Mouse (Mus musculus) fibroblast of lung, adult 2 months (primary cell): Measurements from ENCODE around the gene Hnrnpab.

Experiments
- DNase-seq: peaks from one replicate; pipeline ENCODE4 v3.0.0-alpha.2; 2011; ENCODE audit warnings: low read depth

Hnrnpab gene

DNA sequence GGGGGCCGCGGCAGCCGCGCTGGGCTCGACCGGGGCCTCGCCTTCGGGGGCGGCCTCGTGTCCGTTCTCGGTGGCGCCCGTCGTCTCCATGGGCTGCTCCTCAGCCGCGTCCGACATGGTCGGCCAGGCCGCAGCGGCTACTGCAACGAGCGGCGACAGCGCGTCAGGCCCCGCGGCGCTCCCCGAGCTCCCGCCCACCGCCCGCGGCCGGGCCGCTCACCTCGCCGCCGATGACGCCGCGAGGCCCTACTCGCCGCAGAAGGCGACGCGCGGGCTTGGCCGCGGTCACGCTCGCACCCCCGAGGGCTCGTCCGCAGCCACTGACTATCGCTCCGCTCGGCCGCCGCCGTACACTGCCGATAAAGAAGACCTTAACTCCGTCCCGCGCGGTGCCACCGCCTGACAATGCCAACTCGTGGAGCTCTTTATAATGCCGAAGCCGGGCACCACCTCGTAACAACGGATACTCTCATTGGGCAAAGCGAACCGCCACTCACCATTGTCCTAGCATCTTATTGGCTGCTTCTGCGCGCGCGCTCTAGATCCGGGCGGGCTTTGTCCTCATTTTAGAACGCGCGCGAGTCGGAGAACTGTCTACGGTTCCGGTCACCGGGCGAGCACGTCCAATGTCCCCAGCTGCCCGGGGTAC is at the start of gene Hnrnpab:
Gene Hnrnpab (minus strand): TSS at position 401 of the 649 bp plus-strand sequence.
- DNase-seq = peak; percentile 83

DNA sequence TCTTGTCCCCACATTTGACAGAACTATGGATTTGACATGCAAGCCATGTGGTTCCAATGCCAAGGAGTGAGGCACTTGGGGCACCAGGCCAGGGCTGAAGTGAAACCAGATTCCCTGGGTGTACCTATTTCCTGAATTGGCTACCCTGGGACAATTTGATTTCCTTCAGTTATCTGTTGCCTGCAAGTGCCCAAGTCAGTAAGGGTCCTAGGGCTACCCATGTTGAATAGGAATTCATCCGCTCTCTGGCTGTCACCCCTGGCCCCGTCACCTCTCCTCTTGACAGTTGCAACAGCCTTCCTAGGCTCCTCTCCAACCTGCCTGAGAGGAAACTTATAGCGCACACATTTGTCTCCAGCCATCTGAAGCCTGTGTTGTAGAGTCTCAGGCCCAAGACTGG is 48.2 kb upstream of the Hnrnpab start:
- no peak for DNase-seq

DNA sequence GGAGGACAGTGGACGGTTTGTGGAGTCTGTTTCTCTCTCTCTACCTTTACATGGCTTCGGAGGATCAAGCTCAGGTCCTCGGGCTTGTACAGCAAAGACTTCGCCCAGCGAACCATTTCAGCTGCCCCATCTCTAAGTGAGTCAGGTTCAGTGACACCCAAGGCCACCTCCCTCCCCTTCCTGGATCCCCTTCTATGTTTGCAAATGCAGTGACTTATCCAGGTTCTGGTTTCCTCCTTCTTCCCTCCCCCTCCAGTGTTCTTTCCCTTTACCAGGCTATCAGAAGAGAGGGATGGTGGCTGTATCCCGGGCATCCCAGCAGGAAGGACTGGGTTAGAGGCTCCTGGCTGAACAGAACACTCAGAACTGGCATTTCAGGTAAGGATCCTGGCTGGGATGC is 47.1 kb upstream of the Hnrnpab start:
- no peak for DNase-seq

DNA sequence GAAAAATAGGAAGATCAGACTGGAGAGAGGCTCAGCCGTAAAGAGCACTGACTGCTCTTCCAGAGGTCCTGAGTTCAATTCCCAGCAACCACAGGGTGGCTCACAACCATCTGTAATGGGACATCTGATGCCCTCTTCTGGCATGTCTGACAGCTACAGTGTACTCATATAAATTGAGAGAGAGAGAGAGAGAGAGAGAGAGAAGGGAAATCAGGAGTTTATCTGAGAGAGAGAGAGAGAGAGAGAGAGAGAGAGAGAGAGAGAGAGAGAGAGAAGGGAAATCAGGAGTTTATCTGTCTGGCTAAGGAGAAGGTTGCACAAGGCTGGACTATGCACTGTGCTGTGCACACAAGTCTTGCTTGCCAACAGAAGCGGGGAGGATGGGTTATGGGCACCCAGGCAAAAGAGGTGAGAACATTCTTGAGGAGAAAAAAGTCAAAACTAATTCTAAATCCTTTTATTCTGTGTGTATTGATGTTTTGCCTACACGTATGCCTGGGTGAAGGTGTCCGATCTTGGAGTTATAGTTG is 46.3 kb upstream of the Hnrnpab start:
- no peak for DNase-seq

DNA sequence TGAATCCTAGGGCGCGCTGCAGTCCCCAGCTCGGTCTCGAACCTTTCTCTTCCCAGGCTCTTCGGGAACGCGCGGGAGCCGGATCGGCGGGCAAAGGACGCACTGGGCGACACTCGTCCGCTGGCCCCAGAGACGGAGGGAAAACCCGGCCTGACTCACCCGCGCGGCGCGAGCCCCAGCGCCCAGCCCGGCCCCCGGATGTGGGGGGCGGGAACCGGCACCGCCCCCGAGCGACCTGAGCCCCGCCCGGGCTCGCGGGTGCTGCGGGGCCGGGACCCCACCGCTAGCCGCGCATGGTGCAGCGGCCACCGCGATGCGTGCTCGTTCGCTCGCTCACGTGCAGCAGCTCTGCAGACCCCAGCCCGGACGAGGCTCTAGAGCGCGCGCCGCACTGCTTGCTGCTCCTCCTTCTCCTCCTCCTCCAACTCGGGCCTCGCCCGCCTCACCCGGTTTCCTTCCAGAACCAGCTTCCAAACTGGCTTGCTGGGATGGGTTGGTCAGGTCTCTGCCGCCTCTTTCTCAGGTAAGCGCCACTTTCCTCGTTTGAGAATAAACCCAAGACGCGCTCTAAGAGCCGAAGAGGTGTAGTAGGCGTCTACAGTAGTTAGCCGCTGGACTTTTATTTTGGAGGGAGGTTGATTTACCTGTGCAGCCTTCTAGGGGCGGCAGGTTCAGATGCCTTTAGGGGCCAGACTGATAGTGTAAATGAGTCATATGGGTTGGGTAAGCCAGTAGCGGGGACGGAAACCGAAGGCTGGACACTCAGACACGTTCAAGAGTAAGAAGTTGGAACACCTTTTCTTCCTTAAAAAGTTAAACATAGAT is 44.3 kb upstream of the Hnrnpab start, which contains the start of the genes N4bp3 and D930048N14Rik:
Gene N4bp3 (minus strand): TSS at position 152 of the 825 bp plus-strand sequence.
Gene D930048N14Rik (plus strand): TSS at position 264 of the 825 bp plus-strand sequence.
- DNase-seq = no peak

DNA sequence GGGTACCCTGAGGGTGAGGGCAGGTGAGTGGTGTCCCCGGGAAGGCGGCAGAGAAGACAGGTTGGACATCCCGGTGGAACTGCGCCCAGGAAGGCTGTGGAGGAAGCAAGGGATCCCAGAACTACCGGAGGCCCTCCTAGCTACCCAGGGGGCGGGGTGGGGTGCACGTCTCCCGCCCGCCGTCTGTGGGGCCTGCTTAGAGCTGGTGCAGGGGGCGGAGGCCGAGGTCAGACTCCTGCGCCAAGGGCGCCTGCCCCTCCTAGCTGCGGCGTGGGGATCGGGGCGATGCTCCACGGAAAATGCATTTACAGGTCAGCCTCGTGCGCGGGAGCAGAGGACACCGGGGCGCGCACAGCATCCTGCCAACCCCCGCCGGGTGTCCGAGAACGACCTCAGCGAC is 43.6 kb upstream of the Hnrnpab start:
- no peak for DNase-seq

DNA sequence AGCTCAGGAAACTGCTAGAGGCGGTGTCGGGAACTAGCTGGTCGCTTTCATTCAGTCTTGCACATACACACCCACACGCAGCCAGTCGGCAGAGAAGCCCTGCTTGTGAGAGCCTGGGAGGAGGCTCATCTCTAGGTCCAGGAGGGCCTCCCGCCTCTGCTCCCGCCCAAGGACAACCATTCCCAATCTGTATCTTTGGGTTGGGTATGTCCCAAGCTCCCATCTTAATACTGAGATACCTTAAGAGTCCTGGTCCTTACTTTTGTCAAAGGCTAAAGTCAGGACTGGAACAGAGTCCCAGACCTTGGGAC is 43.2 kb upstream of the Hnrnpab start:
- DNase-seq = no peak

DNA sequence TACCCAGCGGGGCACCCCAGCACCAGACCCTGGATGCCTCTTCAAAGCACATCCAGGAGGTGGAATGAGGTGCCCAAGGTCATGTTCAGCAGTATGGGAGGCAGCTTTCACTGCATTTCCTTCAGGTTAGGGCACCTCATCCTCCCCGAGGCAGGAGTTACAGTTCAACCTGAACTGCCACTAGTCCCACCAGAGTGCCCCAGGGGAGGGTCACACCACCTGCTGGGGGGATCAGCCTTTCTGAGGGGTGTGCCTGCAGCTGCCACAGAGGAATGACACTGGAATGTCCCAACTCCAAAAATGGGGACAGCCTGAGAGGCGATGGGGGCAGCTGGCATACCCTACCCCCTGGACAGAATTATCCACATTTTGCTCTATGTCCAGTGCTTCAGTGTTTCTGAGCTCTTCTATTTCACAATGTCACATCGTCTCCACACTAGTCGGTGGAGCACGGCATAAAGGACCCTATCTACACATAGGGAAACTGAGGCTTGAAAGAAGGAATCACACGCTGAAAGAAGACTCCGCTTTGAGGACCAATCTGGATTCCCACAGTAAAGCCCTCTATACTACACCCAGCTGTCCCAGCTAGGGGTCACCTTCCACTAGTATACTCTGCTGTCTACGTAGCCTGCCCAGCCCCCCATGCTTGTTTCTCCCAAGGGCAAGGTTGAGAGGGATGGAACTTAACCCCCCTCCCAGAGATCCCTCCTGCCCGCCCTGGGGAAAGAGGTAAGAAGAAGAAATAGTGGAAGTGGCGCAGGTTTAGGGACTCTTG is 42.7 kb upstream of the Hnrnpab start:
- no peak for DNase-seq

DNA sequence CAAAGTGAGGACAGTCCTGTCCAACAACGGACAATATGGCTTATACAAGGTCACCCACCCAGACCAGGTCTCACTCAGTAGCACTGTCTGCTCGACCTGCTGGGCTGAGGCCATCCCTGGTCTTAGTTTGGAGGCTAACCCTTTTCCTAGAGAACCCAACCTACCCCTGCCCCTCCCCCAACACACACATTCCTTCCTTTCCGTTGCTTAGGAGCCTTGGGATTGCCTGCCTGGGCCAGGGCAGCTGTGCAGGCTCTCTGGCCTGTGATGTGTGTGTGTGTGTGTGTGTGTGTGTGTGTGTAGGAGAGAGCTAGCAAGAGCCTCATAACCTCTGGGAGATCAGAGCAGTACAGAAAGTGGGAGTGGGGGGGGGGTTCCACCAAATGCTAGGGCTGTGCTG is 41.9 kb upstream of the Hnrnpab start:
- no peak for DNase-seq

DNA sequence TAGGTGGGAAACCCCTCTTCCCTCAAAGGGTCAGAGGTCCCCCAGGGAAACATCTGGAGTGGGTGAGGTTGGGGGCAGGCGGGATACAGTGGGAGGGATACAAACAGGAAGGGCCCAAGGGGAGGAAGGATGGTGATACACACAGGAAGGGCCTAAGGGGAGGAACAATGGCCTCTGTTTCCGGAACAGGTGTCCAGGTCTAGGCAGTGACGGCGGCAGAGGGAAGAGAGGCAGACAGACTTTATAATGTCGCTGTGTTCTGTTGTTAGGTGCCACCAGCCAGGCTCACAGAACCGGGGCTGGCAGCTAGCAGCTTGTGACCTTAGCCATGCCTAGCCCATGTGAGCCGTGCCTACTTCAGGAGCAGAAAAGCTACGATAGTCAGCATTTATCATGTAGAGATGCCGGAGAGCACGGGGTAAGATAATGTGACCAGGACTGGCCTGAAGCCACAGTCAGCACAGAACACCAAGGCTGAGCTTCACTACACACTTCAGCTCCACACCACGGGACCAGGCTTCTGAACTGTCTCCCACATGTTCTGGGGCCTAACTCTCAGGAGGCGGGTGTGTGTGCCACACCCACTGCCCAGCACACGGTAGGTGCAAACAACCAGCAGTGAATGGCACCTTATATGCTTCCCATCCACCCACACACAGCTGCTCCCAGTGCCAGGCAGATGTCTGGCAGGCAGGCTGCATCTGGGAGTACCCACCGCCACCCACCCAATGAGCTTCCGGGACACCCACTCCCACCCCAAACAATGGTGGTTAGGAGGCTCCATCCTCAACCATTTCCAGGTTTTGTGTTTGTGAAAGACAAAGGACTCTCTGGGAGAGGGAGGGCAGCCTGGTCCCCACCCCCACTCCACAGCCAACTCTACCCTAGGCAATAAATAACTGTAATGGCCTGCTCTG is 40.4 kb upstream of the Hnrnpab start:
- DNase-seq = no peak

DNA sequence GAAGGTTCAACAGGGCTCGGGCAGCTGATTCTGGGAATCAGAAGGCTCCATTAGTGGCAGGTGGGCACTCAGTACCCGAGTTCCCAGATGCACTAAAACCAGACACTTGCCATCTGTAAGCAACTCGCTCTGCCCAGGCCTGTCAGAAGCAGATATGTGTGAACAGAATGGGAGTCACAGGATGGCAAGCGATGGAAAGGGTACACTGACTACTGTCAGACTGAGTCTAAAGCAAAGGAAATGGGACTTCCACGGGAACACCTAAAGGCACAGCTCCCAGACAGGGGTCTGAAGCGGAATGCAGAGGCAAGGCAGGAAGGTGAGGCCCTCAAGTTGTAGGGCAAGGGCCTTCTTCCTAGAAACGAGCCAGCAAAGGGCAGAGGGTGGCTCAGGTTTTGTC is 39.6 kb upstream of the Hnrnpab start:
- DNase-seq = no peak

DNA sequence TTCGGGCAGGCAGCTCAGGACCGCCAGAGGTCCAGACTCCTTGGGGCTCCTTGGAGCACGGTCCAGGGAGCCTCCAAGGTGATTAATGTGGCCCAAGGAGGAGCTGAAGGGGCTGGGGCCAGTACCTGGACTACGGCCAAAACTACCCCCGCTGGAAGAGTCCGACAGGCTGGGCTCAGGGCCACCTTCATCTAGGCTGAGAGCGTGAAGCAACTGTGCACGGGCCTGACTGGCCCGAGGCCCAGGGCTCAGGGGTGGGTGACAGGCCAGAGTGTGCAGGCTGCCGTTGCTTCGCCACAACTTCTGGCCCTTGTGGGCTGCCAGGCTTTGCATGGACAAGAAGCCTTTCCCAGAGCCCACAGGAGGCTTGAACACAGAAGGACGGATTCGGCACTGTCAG is 38.6 kb upstream of the Hnrnpab start:
- DNase-seq = no peak

DNA sequence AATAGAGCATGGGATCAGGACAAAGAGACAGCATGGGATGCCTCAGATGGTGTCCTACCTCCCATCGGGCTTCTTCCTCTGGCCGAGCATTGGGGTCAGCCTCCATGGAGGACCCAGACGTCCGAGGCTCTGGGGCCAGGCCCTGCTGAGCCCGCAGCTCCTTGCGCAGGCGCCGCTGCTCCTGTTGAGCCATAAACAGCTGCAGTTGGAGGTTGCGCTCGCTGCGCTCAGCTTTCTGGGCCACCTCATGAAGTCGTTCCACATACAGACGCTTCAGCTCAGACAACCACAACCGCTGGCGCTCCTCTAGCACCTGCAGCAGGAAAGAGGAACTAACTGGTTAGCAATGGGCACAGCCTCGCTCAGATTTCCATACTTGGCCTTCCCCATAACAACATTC is 37.6 kb upstream of the Hnrnpab start:
- DNase-seq = no peak

DNA sequence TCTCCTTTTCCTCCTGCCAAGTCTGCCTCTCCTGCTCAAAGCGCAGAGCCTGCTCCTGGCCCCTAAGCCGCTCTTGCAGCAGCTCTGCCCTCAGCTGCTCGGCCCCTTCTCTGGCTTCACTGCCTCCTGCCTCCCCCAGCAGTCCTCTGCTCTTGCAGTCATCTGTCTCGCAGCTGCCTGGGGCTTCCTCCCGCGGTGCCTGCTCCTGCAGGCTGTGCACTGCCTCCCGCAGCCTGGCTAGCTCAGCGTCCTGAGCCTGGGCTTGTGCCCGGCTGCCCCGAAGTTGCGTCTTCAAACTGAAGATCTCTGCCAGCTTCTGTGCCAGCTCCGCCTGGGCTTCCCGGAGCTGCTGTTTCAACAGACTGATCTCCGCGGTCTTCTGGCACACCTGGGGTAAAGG is 37.1 kb upstream of the Hnrnpab start:
- DNase-seq = no peak

DNA sequence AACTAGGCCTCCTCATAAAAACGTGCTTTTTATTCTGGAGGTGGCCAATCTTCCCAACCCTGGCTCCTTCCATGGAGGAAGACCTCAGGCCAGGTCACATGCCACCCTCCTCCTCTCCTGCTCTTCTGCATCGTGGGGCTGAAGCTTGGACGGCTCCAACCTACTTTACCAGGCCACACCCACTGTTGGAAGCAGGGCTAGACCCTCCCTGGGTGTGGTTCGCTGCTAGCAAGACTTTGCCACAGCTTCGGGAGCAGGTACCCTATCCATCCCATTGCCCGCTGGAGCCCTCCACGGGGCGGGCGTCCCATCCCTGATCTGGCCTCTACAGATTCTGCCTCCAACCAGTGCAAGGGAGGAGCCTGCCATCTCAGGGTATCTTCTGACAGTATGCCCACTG is 36.6 kb upstream of the Hnrnpab start:
- no peak for DNase-seq

DNA sequence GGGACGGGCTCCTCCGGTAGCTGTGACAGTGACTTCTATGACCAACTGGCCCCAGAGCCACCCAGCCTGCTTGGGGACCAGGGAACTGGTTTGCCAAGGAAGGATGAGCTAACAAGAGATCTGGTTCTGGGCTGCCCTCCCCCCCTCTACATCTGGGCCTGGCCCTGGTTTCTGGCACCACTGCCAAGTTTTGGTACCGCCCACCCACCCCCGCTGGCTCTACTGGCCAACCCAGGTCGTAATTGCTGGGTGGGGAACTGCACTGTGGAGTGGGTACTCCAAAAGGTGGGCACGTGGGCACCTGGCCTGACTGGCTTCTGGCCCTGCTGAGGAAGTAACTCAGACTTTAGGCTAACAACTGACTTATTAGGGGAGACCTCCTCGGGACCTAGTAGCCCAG is 34.1 kb upstream of the Hnrnpab start:
- DNase-seq = no peak

DNA sequence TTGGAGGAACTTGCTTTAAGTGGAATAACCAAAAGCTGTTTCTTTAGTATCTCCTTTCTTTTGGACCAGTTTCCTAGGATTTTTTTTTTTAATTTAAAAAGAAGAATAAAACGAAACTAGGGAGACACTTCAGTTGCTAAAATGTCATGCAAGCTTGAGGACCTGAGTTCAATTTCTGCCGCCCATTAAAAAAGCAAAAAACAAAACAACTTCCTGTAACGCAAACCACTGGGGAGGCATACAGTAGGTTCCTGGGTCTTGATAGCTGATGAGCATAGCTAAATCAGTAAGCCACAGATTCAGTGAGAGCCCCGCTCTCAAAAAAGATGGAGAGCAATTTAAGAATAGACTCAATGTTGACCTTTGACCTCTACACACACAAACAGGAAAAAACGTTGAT is 31.9 kb upstream of the Hnrnpab start:
- no peak for DNase-seq

DNA sequence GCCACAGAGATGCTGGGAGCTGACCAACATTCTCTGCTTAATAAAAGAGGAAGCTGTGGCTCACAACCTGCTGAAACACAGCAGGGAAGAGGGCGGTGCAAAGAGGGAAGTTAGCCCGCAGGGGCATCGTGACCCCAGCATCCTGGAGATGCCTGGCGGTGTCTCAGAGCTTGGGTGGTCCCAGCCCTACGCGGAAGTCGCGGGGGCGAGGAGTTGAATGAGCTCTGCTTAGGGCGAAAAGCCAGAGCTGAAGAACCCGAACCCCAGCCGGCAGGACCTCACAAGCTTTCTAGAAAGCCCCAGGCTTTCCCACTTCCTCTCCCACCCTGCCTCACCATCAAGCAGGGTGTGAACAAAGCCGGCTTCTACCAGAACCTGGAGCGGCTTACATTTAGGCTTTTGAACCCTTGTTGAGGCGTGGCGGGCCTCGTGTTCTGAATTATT is 31.3 kb upstream of the Hnrnpab start:
- no peak for DNase-seq

DNA sequence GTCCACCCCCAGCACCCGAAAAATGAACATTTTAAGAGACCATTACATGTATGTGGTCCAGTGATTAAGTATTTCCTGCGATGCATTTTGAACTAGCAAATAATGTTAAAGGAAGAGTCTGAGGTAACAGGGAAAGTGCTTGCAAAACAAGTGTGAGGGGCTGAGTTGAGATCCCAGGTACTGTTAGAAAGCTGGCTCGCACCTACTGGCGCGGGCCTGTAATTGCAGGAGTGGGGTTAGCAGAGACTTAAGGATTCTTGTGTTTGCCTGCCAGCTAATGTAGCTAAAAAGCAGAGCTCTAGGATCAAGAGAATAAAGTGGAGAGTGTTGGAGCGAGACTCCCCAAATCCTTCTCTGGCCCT is 29.7 kb upstream of the Hnrnpab start:
- peak; percentile 60 for DNase-seq

DNA sequence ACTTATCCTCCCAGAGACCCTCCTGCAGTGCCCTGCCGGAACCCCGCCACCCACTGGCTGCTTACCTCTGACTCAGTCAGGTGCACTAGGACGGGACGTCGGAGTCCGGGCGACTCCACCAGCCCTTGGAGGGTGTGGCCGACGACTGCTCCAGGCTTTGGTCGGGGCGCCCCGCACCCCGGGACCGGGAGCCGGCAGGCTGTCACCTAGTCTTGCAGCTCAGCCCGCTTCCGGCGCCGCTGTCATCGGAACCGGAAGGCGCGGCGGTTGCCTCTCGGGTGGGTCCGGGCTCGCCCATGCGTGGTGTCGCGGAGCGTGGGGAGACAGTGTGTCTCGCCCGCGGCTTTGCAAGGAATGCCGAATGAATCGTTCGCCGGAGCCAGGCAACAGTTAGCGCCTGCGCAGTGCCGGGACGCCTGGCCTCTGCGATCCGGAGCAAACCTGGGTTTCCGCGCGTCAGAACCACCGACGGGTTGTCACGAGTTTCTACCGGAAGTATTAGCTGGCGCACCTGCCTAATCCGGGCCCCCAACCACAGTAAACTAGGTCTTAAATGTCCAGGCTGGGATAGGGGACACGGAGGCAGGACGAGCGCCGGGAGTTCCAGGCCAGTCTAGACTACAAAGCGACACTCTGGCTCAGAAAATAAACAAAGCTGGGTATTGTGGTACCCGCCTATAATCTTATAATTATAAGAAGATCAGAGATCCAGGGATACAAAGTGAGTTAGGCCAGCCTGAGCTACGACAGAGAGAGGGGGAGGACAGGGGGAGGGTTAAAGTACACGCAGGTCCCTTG is 29.1 kb upstream of the Hnrnpab start, which contains the start of gene Rmnd5b:
Gene Rmnd5b (minus strand): TSS at position 372 of the 798 bp plus-strand sequence.
- DNase-seq = peak; percentile 61

DNA sequence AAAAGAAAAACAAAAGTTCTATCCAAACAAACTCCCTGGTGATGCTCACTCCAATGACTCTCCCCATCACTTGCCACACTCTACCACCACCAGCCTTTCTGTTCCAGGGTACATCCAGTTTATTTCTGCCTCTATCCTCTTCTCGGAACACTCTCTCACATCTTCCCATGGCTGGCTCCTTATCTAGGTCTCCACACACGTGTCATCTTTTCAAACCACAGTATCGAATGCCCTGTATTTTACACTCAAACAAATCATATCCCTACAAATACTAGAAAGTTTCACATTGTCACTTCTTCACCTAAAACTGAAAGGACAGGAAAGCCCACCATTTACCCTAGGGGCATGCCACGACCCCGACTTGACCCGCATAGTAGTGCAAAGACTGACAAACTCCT is 28.5 kb upstream of the Hnrnpab start:
- DNase-seq = no peak
